Mouse (Mus musculus) liver, postnatal 0 days (tissue): ENCODE data around the gene Fbxo39.

Source experiments
- CTCF ChIP-seq: sonication (generic); IDR thresholded peaks from 2 replicates; pipeline ENCODE4 v1.5.1; 2016; ENCODE audit warnings: antibody characterized with exemption, low read depth
- EP300 ChIP-seq: IDR thresholded peaks from 2 replicates; pipeline ENCODE4 v1.6.1; 2016; ENCODE audit warnings: antibody characterized with exemption, low read depth, mild to moderate bottlenecking

- TF ChIP-seq CTCF: no peak
- no peak for TF ChIP-seq EP300
Observed at GRCm38 (mm10) chr11:72363523-72364240, 49.4 kb downstream of the Fbxo39 start.
